Mouse (Mus musculus): ENCODE measurements around the gene Ly6g6e. TPM values are rescaled to one million over a fixed set of nuclear protein-coding genes. Genes with fewer than 3 reads are reported as not detected.

Ly6g6e gene
- polyA plus RNA-seq, 1 experiment from 2014 or later, result 3.8 TPM

DNA sequence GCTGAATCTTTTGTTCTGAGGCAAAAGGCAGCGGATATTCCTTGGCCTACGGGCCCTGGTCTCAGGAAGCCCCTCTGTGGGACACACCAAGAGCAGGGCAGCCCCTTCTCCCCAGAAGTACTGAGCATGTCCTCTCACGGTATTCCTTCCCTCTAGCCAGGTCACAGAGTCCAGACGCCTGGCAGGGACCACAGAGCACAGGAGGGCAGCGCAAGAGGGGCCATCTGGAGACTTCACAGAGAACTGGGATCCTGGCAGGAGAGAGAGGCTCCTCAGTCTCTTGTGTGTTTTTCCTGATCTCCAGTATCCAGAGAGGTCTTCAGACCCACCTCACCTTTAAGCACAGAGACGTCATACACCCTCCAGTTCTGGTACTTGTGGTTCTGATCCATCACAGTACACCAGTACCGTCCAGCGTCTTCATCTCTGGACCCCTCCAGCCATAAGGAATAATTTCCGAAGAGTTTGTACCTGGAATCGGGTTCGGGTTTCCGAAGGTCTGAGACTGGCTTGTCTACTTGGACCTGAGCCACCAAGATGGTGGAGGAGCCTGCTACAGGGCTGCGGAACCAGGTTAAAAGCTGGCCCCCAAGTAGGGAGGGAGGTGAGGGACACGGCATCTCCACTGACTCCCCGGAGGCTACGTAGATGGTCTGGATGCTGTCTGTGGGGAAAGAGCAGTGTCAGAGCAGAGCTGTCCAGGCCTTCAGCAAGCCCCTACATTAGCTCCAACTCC lies 6.3 kb downstream of the Ly6g6e start:
- peaks cover 10% of the 10 kb centered on the region for H3K4me1 ChIP-seq (ENCODE audit: control insufficient read depth, insufficient read depth, low read length)

DNA sequence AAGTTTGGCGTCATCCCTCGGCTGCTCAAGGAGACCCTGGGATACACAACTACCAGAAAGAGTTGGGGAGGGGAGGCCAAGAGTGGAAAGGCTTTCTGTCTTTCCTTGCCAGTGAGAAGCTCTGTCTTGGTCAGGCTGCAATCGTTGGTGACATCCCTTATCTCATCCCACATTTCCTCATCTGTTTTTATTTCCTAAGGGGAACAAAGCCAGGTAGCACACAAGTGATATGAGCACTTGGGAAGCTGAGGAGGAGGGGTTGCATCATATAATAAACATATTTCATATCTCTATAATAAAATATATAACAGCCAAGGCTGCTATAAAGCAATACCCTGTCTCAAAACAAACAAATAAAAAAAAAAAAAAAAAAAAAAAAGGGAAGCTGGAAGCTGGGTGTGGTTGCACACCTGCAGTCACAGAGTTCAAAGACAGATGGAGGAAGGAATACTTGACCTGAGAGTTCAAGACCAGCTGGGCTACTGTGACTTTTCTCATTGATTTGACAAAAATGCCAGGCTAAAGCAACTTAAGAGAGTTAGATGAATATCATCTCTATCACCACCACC lies 7.3 kb downstream of the Ly6g6e start:
- Histone ChIP-seq H3K4me1 (ENCODE audit: control insufficient read depth, insufficient read depth, low read length) (peaks cover 8% of the 10 kb centered on the region), H3K36me3 (ENCODE audit: control insufficient read depth, insufficient read depth, low read length) (no peaks in the 10 kb centered on the region), H3K9ac (ENCODE audit: low read depth, low read length) (no peak overlapping the region), H3K9me3 (ENCODE audit: control insufficient read depth, low read length) (no peaks in the 10 kb centered on the region), H3K27me3 (replicated peaks; ENCODE audit: control insufficient read depth, insufficient read depth, low read length) (no peaks in the 10 kb centered on the region), H3K4me3 (ENCODE audit: low read length) (no peak overlapping the region), H3K4me2 (ENCODE audit: low read depth, low read length) (no peak overlapping the region), H3K27ac (ENCODE audit: low read length) (no peak overlapping the region)
- ATAC-seq, result no peak
- 66% methylated on average over 3 of the region's 3 CpGs for WGBS

More for the DNA sequence above, 6.3 kb downstream of the Ly6g6e start:
- Histone ChIP-seq H3K9me3 (ENCODE audit: control insufficient read depth, low read length) (no peaks in the 10 kb centered on the region), H3K9ac (ENCODE audit: low read depth, low read length) (no peak overlapping the region), H3K27ac (ENCODE audit: low read length) (no peak overlapping the region), H3K27me3 (replicated peaks; ENCODE audit: control insufficient read depth, insufficient read depth, low read length) (no peaks in the 10 kb centered on the region), H3K36me3 (ENCODE audit: control insufficient read depth, insufficient read depth, low read length) (no peaks in the 10 kb centered on the region), H3K4me3 (ENCODE audit: low read length) (no peak overlapping the region), H3K4me2 (ENCODE audit: low read depth, low read length) (no peak overlapping the region)
- WGBS, result 85% methylated on average over 16 of the region's 16 CpGs
- no peak for ATAC-seq

DNA sequence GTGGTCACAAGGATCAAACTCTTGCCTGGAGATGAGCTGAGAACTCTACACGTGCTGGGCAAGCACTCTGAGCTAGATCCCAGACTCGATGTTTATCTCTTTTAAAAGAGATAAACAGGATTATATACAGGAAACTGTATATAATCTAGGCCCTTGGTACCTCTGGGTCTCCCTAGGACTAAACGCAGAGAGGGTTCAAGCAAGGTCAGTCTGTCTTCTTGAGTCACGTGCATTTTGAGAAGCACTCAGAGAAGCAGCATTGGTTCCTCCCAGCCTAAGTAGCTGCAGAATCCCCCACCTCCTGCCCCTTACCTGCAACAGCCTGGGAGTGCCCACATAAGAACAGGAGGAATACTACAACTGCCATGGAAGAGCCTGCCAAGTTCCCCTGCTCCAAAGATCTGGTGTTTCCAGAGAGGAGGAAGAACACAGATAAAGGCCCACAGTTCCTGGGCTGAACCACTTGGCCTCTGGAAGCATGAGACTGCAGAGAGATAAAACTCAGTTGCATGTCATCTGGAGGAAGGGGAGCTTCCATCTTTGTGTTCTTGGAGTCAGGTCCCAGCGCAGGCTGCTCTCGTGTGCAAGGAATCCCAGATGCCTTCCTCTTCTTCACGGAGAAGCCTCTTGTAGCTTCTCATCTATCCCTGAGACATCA lies 8.6 kb downstream of the Ly6g6e start, which contains the start of gene Ly6g6f:
Gene Ly6g6f (minus strand): TSS at position 403 of the 658 bp plus-strand sequence.
- 75% methylated on average over 7 of the region's 7 CpGs for WGBS
- Histone ChIP-seq H3K36me3 (ENCODE audit: control insufficient read depth, insufficient read depth, low read length) (no peaks in the 10 kb centered on the region), H3K27me3 (replicated peaks; ENCODE audit: control insufficient read depth, insufficient read depth, low read length) (no peaks in the 10 kb centered on the region), H3K9me3 (ENCODE audit: control insufficient read depth, low read length) (no peaks in the 10 kb centered on the region), H3K4me2 (ENCODE audit: low read depth, low read length) (no peak within 1 kb of the TSS), H3K9ac (ENCODE audit: low read depth, low read length) (no peak within 1 kb of the TSS), H3K4me1 (ENCODE audit: control insufficient read depth, insufficient read depth, low read length) (peaks cover 4% of the 10 kb centered on the region), H3K4me3 (ENCODE audit: low read length) (no peak within 1 kb of the TSS), H3K27ac (ENCODE audit: low read length) (no peak within 1 kb of the TSS)
- no peak for ATAC-seq

DNA sequence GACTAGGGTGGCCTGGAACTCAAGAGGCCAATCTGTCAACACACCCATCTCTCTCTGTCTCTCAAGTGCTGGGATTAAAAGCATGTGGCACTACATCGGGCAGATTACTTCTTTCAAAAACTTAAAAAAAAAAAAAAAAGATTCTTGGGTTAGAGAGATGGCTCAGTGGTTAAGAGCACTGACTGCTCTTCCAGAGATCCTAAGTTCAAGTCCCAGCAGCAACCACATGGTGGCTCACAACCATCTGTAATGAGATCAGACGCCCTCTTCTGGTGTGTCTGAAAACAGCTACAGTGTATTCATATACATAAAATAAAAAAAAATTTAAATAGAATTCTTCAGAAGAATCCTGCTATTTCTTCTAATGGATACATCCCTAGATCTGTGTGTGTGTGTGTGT lies 11.4 kb downstream of the Ly6g6e start:
- Histone ChIP-seq H3K9me3 (ENCODE audit: control insufficient read depth, low read length) (no peaks in the 10 kb centered on the region), H3K27me3 (replicated peaks; ENCODE audit: control insufficient read depth, insufficient read depth, low read length) (no peaks in the 10 kb centered on the region), H3K36me3 (ENCODE audit: control insufficient read depth, insufficient read depth, low read length) (0 out of 2 replicates have a peak, but pooled peaks cover 3% of the 10 kb centered on the region), H3K4me1 (ENCODE audit: control insufficient read depth, insufficient read depth, low read length) (peaks cover 7% of the 10 kb centered on the region; the same call in 1 of the 2 replicates), H3K4me3 (ENCODE audit: low read length) (no peak overlapping the region), H3K4me2 (ENCODE audit: low read depth, low read length) (no peak overlapping the region), H3K27ac (ENCODE audit: low read length) (no peak overlapping the region), H3K9ac (ENCODE audit: low read depth, low read length) (no peak overlapping the region)
- WGBS, result 54% methylated on average over 2 of the region's 2 CpGs
- ATAC-seq, result no peak

DNA sequence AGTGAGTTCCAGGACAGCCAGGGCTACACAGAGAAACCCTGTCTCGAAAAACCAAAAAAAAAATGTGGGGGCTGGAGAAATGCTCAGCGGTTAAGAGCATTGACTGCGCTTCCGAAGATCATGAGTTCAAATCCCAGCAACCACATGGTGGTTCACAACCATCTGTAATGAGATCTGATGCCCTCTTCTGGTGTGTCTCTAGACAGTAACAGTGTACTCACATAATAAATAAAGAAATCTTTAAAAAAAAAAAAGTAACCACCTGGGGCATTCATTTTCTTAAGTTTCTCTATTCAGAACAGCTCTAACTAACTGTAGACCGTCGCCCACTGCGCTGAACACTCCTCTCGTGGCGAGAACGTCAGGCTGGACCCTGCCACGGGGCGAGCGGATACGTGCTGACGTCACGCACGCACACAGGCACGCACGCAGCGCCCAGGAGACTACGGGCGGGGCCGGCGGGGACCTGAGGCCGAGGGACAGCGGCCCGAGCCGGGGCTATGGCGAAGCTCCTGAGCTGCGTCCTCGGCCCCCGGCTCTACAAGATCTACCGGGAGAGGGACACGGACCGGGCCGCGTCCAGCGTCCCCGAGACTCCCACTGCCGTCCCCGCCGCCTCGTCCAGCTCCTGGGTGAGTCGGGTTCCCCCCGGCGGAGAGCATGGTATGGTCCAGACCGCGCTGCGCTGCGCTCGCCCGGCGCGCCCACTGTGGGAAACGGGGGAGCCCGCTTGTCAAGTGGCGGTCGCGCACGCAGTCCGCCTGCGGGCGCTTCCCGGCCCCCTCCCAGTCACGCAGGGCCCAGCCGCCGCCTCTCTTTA lies 12.3 kb downstream of the Ly6g6e start, which contains the start of gene Abhd16a:
Gene Abhd16a (plus strand): TSS at position 439 of the 820 bp plus-strand sequence.
- Histone ChIP-seq H3K9ac (ENCODE audit: low read depth, low read length) (peak within 1 kb of the TSS; percentile 92), H3K36me3 (ENCODE audit: control insufficient read depth, insufficient read depth, low read length) (0 out of 2 replicates have a peak, but pooled peaks cover 3% of the 10 kb centered on the region), H3K4me3 (ENCODE audit: low read length) (peak within 1 kb of the TSS; percentile 66), H3K4me1 (ENCODE audit: control insufficient read depth, insufficient read depth, low read length) (peaks cover 7% of the 10 kb centered on the region; the same call in 1 of the 2 replicates), H3K9me3 (ENCODE audit: control insufficient read depth, low read length) (no peaks in the 10 kb centered on the region), H3K27ac (ENCODE audit: low read length) (peak within 1 kb of the TSS; percentile 95), H3K4me2 (ENCODE audit: low read depth, low read length) (peak within 1 kb of the TSS; percentile 63), H3K27me3 (replicated peaks; ENCODE audit: control insufficient read depth, insufficient read depth, low read length) (no peaks in the 10 kb centered on the region)
- 2% methylated on average over 66 of the region's 67 CpGs for WGBS
- ATAC-seq, result peak; percentile 99

DNA sequence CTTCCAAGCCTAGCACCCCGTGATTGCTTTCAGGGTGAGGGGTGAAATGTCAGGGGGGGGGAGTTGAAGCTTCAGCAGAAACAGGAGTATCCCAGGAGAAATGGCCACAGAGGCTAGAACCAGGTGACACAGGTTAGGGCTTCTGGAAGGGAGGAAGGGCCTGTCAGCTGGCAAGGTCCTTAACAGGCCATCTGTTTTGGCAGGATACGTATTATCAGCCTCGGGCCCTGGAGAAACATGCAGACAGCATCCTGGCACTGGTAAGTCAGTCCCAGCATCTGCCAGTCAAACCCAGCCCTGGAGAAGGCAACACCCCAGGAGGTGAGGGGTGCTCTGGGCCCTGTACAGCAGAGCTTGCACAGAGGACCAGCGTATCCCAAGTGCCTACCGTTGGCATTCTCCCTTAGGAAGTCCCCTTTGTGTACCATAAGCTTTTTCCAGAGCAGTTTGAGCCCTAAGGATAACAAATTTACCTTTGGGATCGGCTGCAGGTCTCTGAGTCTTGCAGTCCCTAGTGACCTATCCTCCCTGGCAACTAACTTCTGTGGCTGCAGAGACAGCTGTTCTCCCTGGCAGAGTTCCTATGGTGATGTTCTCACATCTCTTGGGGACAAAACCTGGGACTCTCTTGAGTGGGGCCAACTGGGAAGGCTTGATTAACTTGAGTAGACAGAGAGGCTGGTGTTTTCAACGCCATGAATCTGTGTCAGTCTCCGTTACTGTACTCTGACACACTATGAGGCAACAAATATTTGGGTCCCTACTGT lies 13.6 kb downstream of the Ly6g6e start:
- H3K4me2 ChIP-seq (ENCODE audit: low read depth, low read length), result peak overlapping the region; percentile 63
- H3K9ac ChIP-seq (ENCODE audit: low read depth, low read length), result peak overlapping the region; percentile 92
- WGBS, result 63% methylated on average over 8 of the region's 8 CpGs
- no peak for ATAC-seq
- H3K27ac ChIP-seq (ENCODE audit: low read length), result no peak overlapping the region
- H3K36me3 ChIP-seq (ENCODE audit: control insufficient read depth, insufficient read depth, low read length), result peaks cover 7% of the 10 kb centered on the region; the same call in 1 of the 2 replicates
- peaks cover 7% of the 10 kb centered on the region; the same call in 1 of the 2 replicates for H3K4me1 ChIP-seq (ENCODE audit: control insufficient read depth, insufficient read depth, low read length)
- no peaks in the 10 kb centered on the region for H3K9me3 ChIP-seq (ENCODE audit: control insufficient read depth, low read length)
- no peaks in the 10 kb centered on the region for H3K27me3 ChIP-seq (replicated peaks; ENCODE audit: control insufficient read depth, insufficient read depth, low read length)
- H3K4me3 ChIP-seq (ENCODE audit: low read length), result peak overlapping the region; percentile 66

DNA sequence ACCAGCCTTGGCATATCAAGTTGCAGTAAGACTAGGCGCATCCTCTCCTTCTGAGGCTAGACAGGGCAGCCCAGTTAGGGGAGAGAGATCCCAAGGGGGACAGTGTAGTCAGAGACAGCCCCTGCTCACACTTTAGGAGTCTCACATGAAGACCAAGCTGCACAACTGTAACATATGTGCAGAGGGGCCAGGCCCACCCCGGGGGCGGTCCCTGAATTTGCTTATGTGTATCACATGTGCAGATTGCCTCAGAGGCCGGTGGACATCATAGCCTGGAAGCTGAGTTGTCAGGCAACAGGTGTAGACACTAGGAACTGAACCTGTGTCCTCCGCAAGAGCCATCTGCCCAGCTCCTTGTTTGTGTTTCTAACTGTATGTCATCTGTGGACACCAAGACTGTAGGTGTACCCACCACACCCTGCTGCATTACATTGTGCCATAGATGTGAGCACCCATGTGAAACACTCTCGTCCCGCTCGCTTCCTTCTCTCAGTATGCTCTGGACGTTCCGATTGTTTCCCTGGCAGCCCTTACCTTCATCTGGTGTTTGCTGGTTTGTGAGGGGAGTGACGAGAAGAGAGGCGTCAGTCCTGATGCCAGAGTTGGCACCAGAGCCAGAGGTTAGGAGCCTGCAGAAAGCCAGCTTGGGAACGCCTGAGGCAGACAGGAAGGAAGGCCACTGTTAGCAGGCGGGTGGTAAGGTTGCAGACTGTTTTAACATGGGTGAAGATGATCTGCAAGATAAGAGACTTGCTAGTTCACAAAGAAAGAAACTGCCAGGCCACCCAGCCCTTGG lies 15.9 kb downstream of the Ly6g6e start:
- no peaks in the 10 kb centered on the region for H3K27me3 ChIP-seq (replicated peaks; ENCODE audit: control insufficient read depth, insufficient read depth, low read length)
- H3K4me2 ChIP-seq (ENCODE audit: low read depth, low read length), result no peak overlapping the region
- peaks cover 20% of the 10 kb centered on the region for H3K36me3 ChIP-seq (ENCODE audit: control insufficient read depth, insufficient read depth, low read length)
- no peak overlapping the region for H3K9ac ChIP-seq (ENCODE audit: low read depth, low read length)
- WGBS, result 89% methylated on average over 14 of the region's 14 CpGs
- no peak for ATAC-seq
- H3K4me3 ChIP-seq (ENCODE audit: low read length), result no peak overlapping the region
- no peaks in the 10 kb centered on the region for H3K9me3 ChIP-seq (ENCODE audit: control insufficient read depth, low read length)
- no peak overlapping the region for H3K27ac ChIP-seq (ENCODE audit: low read length)
- peaks cover 7% of the 10 kb centered on the region; the same call in 1 of the 2 replicates for H3K4me1 ChIP-seq (ENCODE audit: control insufficient read depth, insufficient read depth, low read length)

Measured in intestine, embryonic 16.5 days (tissue).